Mouse (Mus musculus): Measurements from ENCODE around the gene Gp1ba. TPM values are rescaled to one million over a fixed set of nuclear protein-coding genes. Genes with fewer than 3 reads are reported as not detected.
A peak's percentile ranks its signal among the peaks of the same experiment; 100 is the strongest.

Gp1ba gene
- total RNA-seq, 2 experiments from 2014 or later = not detected

DNA sequence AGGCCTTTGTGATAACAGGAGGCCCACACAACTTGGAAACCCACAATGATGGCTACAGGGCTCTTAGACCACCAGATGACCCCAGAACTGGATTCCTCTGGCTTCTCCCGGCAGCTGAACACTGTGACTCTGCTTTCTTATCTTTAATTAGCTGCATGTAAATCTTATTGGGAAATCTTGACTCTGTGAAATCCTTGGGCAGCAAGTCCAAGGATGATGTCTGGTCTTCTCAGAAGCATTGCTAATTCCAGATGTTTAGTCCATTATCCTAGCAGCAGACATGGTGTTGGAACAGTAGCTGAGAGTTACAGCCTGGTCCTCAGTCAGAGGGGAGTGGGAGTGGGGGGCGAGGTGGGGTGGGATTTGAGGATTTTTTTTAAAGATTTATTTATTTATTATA is 10.5 kb upstream of the Gp1ba start:
- DNase-seq (ENCODE audit: low spot score in 2 of 2) = no peak

DNA sequence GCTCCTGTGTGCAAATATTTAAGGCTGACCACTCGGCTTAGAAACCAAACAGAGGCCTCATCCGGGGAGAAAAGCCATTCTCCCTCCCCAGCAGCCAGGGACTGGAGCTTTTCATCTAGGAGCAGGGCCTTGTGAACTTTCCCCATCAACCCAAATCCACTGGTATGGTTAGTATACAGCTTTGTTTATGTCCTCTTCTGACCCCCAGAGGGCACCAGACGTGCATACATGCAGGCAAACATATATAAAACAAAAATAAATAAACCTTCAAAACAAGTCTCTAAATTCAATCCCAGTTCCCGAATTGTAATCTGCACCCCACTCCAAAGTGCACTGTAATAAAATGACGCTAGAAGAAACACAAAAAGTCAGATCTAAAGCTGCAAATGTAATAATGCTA is 9.4 kb upstream of the Gp1ba start:
- DNase-seq (ENCODE audit: low spot score in 2 of 2) = no peak

- no peak for DNase-seq (ENCODE audit: low spot score in 2 of 2)
Observed at GRCm38 (mm10) chr11:70630129-70630528, 8.8 kb upstream of the Gp1ba start.

GRCm38 (mm10) chr11:70635601-70636000 is 3.3 kb upstream of the Gp1ba start:
- no peak for DNase-seq (ENCODE audit: low spot score in 2 of 2)

GRCm38 (mm10) chr11:70637764-70638163 is 1.2 kb upstream of the Gp1ba start:
- DNase-seq (ENCODE audit: low spot score in 2 of 2) = no peak

DNA sequence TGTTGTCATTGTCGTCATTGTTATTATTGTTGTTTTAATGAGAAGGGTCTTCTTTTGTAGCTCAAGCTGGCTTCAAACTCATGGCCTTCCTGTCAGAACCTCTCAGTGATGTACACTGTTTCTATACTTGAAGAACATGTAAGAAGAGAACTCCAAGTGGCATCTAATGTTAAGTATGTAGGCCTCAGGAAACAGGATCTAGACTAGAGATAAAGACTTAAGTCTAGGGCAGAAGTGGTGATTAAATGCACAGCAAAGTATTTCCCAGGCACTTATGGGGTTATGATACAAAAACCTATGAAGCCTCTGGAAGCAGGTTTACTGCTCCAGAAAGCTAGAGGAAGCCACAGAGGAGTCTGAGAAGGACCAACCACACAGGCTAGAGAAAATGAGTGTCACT is 629 bp upstream of the Gp1ba start:
- no peak for DNase-seq (ENCODE audit: low spot score in 2 of 2)

DNA sequence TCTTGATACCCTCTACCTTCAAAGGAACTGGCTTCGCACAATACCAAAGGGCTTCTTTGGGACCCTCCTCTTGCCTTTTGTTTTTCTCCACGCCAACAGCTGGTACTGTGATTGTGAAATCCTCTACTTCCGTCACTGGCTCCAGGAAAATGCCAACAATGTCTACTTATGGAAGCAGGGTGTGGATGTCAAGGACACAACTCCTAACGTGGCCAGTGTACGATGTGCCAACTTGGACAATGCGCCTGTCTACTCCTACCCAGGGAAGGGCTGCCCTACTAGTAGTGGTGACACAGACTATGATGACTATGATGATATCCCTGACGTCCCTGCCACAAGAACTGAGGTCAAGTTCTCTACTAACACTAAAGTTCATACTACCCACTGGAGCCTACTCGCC is 1.1 kb downstream of the Gp1ba start:
- DNase-seq (ENCODE audit: low spot score in 2 of 2) = no peak

GRCm38 (mm10) chr11:70641241-70641640 is 2.3 kb downstream of the Gp1ba start:
- no peak for DNase-seq (ENCODE audit: low spot score in 2 of 2)

DNA sequence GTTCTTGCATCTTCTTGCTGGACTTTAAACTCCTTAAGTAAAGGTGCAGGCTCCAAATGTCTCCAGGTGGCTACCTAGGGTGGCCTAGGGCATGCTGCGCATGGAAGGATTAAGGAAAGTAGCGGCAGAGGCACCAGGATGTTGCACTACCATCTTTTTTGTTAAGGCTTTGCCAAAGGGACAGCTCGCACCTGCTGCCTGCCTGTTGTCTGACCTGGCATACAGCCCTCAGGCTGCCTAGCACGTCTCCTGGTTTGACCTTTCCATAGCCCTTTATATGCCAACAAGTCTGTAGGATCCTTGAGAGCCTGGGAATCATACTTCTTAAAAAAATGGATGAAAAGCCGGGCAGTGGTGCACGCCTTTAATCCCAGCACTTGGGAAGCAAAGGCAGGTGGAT is 4.1 kb downstream of the Gp1ba start:
- DNase-seq (ENCODE audit: low spot score in 2 of 2) = no peak

DNA sequence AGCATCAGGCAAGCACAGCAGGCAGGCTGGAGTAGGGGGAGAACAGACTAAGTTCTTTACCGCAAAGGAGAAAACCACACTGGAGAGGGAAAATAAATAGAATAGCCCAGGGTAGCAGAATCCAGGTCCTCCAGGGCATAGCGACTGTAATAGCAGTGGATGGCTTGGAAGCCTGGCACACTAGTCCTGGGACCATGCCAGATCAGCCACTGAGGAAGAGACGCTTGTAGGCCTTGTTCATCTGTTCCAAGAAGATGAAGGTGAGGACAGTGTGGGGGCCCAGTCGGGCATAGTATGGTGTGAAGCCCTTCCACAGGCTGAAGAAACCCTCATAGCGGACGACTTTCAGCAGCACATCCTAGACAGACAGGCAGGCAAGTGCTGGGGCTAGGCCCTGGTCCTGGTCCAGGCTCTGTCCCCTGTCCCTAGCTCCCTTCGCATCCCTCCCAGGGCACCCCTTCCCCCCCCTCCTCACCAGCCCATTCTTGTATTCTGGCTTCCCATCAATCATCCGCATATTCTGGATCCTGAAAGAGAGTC is 5.7 kb downstream of the Gp1ba start:
- DNase-seq (ENCODE audit: low spot score in 2 of 2) = no peak

- no peak for DNase-seq (ENCODE audit: low spot score in 2 of 2)
Observed at GRCm38 (mm10) chr11:70645461-70646258, 6.7 kb downstream of the Gp1ba start.

DNA sequence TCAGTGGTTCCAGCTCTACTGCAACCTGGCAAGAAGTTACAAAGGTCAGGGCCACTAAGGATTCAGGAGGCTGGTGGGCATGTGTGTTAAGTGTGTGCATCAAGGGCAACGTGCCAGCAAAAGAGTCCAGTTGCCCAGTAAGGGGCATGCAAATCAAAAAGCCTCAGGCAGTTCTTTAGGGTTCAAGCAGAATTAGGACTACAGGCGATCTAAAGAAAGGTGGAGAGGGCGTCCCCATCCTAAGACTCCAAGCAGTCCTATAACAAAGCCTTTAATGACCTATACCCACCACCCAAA is 7.3 kb downstream of the Gp1ba start:
- no peak for DNase-seq (ENCODE audit: low spot score in 2 of 2)

DNA sequence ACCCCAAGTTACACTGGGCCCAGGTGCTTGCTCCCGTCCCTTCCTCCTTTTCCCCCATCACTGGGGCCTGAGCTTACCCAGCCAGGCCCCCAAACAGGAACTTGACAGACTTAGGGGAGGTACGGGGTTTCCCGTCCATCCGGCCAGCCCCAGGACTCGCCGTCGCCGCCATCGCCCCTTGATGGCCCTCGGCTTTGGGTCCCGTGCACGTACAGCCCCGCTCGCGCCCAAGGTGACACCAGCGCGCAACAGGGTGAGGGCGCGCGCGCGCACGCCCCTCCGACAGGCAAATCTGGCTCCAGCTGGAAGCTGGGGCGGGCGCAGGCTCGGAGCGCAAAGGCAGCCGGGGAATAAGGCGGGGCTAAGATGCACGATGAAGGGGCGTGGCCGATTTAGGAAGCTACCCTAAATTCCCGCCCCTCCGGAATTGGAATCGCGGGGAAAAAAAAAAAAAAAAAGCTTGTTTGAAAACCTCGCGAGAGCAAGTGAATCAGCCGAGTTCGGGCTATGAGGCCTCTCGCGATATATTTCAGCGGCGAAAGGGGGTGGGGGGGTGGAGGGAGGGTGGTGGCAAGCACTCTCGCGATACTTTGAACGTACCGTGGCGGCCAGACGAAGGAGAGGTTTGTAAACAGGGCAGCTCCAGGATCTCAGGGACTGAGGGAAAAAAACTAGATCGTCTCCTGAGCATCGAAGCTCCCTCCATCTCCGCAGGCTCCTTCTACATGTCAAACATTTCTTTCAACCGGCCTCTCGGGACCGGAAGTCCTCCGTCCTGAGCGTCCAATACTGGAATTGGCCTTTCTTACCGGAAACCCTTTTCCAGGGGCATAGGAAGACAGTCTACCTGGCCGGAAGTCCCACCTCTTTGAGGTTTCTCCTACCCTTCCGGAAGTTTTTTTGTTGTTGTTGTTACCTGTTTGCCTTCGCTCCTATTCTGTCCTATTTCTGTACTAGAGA is 8.0 kb downstream of the Gp1ba start, which contains the start of the genes Rnf167 and Slc25a11:
Gene Rnf167 (plus strand): TSS at position 545 of the 960 bp plus-strand sequence.
Gene Slc25a11 (minus strand): TSS at position 789 of the 960 bp plus-strand sequence.
- peak; percentile 94 to 96 for DNase-seq (ENCODE audit: low spot score in 2 of 2)

DNA sequence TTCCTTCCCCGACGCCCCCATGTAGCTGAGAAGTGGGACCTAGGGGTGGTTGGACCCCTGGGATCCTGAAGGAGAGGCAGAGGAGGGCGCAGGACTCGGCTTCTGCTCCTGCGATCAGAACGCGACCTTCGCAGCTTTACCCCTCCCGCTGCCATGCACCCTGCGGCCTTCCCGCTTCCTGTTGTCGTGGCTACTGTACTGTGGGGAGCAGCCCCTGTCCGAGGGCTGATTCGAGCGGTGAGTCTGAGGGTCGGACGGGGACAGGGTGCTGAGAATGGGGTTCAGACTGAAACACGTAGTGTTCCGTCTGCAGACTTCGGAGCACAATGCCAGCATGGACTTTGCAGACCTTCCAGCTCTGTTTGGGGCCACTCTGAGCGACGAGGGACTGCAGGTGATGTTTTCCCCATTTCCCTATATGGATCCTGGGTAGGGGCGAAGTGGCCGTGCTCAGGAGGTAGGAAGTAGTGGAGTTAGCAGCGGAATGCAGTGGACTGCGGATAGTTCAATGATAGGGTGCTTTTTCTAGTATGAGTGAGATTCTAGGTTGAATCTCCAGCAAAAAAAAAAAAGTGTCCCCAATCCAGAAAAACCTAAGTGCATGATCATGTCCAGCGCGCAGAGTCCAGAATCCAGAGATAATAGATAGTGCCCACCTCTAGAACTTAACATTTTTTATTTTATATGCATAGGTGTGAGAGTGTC is 8.9 kb downstream of the Gp1ba start:
- peak in 1 of 2 experiments; percentile 46 for DNase-seq (ENCODE audit: low spot score in 2 of 2)

GRCm38 (mm10) chr11:70648512-70648911 is 9.6 kb downstream of the Gp1ba start:
- DNase-seq (ENCODE audit: low spot score in 2 of 2) = no peak

GRCm38 (mm10) chr11:70649185-70649734 is 10.3 kb downstream of the Gp1ba start:
- DNase-seq (ENCODE audit: low spot score in 2 of 2) = peak in 1 of 2 experiments; percentile 3

- no peak for DNase-seq (ENCODE audit: low spot score in 2 of 2)
Observed at GRCm38 (mm10) chr11:70650322-70651175, 11.6 kb downstream of the Gp1ba start.

DNA sequence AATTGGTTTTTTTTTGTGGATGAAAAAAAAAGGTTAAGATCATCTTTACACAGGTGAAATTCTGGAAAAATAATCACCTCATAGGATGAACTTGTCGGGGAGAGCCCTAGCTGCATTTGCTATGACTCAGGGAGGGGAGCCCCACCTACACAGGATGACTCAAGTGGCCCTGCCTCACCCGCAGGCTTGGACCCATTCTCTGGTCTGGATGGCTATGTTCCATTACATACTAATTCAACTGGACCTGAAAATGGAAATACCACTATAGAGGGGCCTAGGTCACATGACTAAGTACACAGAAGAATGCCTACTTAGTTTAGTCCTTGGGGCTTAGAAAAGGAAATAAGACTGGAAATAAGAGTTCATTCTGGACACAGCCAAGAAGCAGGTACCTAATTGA is 12.5 kb downstream of the Gp1ba start:
- DNase-seq (ENCODE audit: low spot score in 2 of 2) = no peak

GRCm38 (mm10) chr11:70652029-70652883 is 13.3 kb downstream of the Gp1ba start:
- DNase-seq (ENCODE audit: low spot score in 2 of 2) = no peak

All from layer of hippocampus, postnatal 10 days (tissue).